Mouse (Mus musculus) bone marrow macrophage, adult 2 months (primary cell): ENCODE data around the gene Ifit3b.

Experiments used
- CTCF ChIP-seq: IDR thresholded peaks from 2 replicates; pipeline ENCODE4 v1.5.1; 2012; ENCODE audit warnings: low read depth, mild to moderate bottlenecking, low read length, moderate library complexity
- POLR2A ChIP-seq: IDR thresholded peaks from 2 replicates; pipeline ENCODE4 v1.6.1; 2012; ENCODE audit warnings: mild to moderate bottlenecking, low read depth, low read length, borderline replicate concordance

- TF ChIP-seq CTCF: no peak
- TF ChIP-seq POLR2A: no peak
Observed at GRCm38 (mm10) chr19:34571080-34571479, 36.7 kb upstream of the Ifit3b start.
